Mouse (Mus musculus): Measurements from ENCODE around the gene Drg2.

Drg2 gene

DNA sequence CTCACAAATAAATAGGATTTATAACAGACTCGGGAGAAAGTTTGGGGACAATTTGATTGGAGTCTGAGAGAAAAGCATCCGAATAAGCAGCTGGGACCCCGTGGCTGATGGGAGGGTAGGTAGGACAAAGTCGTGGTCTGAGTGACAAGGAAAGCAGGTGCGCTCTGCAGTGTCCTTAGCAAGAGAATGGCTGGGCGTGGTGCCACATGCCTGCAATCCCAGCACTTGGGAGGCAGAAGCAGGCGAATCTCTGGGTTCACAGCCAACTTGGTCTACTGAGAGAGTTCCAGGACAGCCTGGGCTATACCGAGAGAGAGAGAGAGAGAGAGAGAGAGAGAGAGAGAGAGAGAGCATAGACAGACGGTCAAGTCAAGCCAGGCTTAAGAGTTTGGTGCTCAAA lies 16.4 kb downstream of the Drg2 start:
- no peak for DNase-seq

DNA sequence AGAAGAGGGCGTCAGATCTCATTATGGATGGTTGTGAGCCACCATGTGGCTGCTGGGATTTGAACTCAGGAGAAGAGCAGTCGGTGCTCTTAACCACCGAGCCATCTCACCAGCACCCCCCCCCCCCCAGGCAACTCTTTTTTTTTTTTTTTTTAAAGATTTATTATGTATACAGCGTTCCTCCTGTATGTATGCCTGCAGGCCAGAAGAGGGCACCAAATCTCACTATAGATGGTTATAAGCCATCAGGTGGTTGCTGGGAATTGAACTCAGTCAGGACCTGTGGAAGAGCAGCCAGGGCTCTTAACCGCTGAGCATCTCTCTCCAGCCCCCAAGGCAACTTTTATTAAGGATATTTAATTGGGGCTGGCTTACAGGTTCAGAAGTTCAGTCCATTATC lies 20.1 kb downstream of the Drg2 start:
- no peak for DNase-seq

DNA sequence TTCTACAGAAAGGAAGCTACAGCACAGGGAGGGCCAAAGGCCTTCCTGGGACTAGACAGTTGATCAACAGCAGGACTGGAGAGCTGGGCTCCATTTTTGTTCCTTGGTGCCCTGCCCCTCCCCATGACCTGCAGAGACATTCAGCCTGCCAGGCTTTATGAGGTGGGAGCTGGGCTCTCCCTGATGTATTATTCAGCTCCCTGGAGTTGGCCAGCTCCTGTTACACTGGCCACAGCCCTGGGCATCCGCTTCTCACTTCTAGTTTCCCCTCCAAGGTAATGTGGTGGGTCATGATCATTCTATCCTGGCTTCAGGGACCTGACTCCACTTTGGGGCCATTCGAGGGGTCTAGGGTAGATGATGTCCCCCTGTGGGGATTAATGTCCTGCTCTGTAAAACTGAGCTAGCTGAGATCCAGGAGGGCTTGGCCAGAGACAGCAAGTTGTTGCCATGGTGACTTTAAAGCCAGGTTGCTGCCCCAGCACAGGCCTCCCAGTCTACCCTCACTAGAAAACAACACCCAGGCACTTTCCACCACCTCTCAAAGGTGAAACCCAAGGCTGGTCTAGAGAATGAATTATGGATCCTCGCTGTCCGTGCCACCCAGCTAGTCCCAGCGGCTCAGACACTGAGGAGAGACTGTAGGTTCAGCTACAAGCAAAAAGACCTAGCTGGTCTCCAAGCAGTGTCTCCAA lies 21.4 kb downstream of the Drg2 start:
- no peak for DNase-seq

DNA sequence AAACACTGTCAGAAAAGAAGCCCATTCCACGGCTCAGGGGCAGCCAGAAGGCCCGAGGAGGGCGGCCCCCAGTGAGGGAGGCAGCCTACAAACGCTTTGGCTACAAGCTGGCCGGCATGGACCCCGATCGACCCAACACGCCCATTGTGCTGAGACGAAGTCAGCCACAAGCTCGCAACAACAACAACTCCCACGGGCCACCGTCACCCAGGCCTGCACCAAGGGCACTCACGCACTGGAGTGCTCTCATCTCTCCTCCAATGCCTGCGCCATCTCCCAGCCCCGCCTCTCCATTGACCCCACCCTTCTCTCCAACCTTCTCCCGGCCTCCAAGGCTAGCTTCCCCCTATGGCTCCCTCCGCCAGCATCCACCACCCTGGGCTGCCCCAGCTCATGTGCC lies 23.7 kb downstream of the Drg2 start:
- peak; percentile 39 to 54 for DNase-seq

DNA sequence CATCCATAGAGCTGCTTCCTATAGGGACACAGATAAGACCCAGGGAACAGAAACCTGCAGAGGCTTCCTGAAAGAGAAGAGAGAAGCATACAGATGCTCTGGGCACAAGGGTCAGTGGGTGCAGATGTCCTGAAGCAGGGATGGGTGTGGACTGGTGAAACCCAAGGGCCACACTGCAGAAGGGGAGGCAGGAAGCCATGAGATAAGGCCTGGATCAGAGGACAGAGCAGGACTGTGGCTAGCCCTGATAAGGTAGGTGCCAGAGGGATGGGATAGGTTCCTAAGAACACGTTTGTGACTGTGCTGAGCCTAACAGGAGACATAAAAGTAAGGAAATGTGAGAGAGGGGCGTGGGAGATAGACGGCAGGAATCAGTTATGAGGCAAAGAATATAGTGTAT lies 31.9 kb downstream of the Drg2 start:
- no peak for DNase-seq

DNA sequence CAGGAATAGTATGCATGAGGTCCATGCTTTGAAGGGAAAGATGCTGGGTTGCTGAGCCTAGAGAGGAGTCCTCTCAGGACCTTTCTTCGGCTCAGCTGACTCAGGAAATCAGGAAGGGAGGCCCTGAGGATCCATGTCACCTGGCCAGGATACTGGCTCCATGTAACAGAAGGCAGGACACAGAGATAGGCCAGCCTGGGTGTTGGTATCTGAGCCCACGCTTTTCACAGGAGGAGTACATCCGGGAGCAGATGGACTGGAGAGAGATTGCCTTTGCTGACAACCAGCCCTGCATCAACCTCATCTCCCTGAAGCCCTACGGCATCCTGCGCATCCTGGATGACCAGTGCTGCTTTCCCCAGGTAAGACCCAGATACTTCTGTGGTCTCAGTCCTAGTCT lies 38.3 kb downstream of the Drg2 start:
- no peak for DNase-seq

DNA sequence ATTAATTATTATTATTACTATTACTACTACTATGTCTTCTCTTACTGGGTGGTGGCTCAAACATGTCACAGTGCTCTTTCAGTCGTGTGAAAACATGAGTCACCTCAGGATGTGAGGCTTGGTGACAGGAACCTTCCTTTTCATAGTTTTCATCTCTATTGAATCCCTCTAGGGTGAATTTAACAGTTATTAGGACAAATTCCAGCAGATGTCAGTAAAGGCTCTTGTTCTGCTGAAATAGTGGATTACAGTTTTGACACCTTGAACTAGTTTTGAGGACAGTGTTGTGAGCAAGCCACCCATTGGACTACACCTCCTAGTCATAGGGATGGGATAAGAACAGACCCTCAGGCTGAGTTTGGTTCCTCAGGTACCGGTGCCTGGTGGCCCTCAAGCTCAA lies 41.3 kb downstream of the Drg2 start:
- no peak for DNase-seq

DNA sequence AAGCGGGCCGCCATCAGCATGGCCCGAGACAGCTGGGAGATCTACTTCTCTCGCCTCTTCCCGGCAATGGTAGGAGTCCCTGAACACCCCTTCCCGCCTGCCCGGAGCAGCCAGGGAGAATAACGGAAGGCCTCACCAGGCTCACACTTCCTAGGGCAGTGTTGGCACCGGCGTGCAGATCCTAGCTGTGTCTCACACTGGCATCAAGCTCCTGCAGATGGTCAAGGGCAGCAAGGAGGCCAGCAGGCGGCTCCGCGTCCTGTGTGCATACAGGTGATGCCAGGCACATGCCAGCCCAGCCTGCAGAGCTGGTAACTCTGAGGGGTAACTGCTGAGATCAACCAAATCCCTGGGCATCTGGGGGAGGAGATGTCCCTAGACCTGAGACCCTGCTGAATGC lies 52.9 kb downstream of the Drg2 start:
- no peak for DNase-seq

DNA sequence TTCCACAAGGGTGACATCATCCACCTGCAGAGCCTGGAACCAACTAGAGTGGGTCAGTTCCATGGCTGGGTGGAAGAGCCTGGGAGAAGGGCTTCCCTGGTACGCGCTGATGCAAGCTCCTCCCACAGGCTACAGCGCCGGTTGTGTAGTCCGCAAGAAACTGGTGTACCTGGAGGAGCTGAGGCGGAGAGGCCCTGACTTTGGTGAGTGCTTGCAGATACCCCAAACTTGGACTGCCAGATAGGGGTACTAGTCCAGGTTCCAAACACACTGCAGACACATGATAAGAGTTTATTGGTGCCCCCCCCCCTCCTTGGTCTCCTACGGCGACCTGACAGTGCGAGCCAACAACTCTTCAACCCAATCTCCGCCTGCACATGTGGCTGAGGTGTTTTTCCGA lies 54.6 kb downstream of the Drg2 start:
- peak in 1 of 2 experiments; percentile 38 for DNase-seq

DNA sequence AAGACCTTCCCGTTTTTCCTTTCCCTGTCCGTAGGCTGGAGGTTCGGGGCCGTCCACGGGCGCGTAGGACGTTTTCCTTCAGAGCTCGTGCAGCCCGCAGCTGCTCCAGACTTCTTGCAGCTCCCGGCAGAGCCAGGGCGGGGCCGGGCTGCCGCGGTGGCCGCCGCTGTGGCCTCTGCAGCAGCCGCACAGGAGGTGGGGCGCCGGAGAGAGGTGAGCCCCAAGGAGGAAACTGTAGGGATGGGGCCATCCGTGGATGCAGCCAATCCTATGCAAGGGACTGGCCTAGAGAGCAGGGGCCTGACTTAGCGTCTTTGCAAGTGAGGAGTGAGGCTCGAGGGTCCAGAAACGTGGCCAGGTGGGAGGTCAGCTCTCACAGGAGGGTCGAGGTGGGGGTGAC lies 55.1 kb downstream of the Drg2 start:
- DNase-seq: peak; percentile 32 to 46

DNA sequence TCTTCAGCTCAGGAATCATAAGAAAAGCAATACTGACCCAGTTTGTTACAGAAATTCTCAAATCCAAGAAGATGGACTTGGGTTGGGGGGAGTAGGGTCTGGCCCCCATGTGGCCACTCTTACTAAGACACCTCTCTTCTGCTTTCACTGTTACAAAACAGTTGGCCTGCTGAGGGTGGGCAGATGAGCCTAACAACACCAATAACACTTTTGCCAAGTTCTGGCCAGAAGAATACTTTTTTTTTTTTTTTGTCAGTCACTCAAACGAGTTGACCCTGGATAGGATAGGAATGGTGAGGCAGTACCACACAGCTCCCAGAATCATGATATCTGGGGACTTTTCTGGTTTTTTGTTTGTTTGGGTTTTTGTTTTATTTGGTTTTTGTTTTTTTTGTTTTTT lies 57.5 kb downstream of the Drg2 start:
- DNase-seq: no peak

DNA sequence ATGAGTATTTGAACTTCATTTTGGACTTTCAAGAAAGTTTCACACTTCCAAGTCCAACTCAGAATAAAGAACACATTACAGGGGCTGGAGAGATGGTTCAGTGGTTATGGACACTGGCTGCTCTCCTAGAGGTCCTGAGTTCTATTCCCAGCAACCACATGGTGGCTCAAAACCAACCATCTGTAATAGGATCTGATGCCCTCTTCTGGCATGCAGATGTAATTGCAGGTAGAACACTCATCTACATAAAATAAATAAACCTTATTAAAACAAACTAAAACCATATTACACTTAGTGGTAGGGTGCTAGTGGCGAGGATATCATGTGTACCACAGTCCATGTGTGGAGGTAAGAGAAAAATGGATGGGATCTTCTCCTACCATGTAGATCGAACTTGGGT lies 58.1 kb downstream of the Drg2 start:
- DNase-seq: no peak

DNA sequence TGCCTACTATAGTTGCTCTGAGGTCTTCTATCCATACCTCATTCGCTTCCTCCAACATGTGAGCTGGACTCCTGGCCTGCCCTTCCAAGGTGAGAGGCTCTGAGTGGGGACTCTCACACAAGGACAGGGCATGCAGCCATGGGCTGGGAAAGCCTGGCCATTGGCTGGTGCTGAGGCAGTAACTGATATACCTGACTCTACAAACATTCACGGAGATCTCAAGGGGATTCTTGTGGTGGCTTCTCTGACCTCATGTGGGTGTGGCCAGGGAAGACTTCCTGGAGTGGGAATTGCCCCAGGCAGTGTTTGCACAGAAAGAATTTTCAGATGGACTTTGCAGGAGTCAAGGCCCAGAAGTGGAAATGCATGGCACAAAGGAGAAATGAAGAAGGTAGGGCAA lies 60.5 kb downstream of the Drg2 start:
- no peak for DNase-seq

DNA sequence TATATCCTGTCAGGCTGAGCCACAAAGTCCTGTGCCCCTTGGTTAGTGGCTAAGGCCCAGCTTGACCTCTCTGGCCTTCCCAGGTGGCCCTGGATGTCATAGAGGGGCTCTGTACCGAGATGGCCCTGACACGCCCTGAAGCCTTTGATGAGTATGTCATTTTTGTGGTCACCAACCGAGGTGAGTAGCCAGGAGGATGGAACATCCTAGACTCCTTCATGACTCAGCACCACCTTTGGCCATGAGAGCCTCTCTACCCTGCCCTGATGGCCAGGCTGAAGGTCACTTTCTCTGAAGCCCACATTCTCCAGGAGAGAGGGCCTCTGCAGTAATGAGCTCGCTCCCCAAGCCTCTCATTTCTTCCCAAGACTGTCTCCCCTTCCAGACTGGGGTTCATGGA lies 63.9 kb downstream of the Drg2 start:
- no peak for DNase-seq
